Mouse (Mus musculus) retina, embryonic 14.5 days (tissue): ENCODE data around the gene Morn2.
"Not testable (repeated sequence)": the region's sequence is repeated elsewhere in the genome, so short reads cannot be mapped to it uniquely, and the experiment has no call there.

Experiments
- DNase-seq: peaks from one replicate; pipeline ENCODE4 v3.0.0-alpha.2; 2015; ENCODE audit warnings: low spot score

Morn2 gene

GRCm38 (mm10) chr17:80290074-80290657 is at the start of gene Morn2, which contains the start of gene Dhx57:
Morn2 (plus strand) TSS chr17:80290203.
Dhx57 (minus strand) TSS chr17:80290476.
- DNase-seq: peak; percentile 96

- no peak for DNase-seq
These were observed 48.4 kb upstream of the Morn2 start for GRCm38 (mm10) chr17:80241594-80241993.

DNA sequence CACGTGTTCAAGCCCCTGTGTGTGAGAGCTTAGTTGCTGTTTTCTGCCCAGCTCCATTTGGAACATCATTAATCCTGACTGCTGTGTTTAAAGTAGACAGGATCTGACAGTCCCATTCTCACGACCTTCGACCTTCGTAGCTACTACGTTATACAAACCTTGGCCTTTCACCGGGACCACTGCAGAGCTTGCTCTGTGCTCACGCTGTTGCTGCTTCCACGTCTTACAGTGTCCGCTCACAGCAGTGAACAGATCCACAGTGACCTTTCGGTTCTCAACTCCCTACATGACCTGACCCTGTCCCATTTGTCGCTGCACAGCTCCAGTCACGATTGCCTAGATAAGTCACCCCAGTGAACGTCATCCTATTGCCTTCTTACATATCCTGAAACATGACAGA is 46.9 kb upstream of the Morn2 start:
- no peak for DNase-seq

DNA sequence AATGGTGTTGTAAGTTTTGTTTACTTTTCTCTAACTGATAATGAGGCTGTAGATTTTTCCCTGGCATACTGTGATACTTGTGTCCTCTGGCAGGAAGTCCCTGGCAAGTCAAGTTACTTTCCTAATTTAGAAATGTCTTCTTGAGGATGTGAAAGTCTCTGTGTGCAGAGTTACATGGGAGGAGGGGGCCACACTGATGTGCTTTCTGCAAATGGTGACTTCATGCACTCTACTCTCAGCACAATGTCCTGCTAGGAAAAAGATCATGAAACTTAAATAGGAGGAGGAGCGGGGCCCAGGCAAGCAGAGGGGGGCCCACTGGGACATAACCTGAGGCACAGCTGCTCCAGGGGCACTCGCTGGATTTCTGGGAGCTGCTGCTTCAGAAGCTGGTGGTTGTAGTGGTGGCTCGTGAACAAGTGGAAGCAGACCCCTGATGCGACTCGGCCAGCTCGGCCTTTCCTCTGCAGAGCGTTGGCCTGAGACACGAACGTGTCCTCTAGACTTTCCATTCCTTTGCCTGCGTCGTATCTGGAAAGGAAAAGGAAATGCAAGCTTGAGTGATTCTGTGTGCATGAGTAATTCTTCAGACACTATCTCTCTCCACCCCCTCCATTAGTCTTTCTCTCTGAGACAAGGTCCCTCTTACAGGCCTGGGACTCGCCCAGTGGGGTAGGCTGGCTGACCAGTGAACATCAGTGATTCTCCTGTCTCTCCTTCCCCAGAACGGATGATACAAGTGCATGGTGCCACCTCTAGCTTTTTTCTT is 37.1 kb upstream of the Morn2 start:
- no peak for DNase-seq

- no peak for DNase-seq
These were observed 35.6 kb upstream of the Morn2 start for GRCm38 (mm10) chr17:80254421-80254820.

DNA sequence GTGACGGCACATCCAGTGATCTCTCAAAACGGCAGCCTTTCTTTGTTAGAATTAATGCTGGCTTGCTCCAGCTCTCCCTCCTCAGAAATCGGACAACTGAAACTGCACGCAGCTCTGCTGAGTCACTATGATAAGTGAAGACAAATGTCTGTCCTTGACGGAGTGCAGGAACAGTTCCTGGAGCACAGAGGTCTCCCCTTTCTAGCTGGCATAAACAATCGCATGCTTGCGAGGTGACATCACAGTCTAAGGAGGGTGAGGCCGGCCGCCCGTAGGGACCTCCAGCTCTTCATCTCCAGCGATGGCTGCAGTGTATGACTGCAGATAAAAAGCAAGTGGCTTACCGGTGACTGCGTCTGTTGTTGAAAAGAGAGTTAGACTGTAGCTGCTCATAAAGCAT is 34.8 kb upstream of the Morn2 start:
- no peak for DNase-seq

DNA sequence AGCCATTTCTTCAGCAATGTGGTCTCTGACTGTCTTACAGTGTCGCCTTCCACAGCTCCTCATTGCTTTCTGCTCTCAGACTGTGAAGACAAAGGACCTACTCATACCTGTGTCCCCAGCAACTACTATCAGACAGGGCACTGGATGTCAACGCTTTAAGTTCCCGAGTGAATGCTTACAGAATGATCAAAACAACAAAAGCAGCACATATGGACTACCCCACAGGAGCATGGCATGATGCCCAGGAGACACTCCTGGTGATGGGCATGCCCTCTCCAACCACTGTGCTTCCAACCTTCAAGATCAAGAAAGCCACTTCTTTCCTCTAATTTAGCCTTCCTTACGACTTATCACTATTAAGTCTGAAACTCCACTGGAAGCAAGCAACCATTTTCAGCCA is 22.9 kb upstream of the Morn2 start:
- DNase-seq: no peak

DNA sequence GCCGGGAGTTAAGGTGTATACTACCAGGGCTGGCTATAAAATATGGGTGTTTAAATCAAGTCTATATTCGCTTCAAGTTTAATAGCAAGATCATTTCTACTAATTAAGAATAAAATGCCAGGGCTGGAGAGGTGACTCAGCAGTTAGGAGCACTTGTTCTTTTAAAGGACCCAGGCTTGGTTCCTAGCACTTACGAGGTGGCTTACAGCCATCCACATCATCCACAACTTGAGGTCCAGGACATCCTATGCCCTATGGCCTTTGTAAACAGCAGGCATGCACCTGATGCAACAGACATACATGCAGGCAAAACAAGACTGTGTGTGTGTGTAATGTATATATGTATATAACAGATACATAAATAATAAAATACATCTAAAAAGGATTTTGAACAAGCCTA is 21.9 kb upstream of the Morn2 start:
- no peak for DNase-seq

DNA sequence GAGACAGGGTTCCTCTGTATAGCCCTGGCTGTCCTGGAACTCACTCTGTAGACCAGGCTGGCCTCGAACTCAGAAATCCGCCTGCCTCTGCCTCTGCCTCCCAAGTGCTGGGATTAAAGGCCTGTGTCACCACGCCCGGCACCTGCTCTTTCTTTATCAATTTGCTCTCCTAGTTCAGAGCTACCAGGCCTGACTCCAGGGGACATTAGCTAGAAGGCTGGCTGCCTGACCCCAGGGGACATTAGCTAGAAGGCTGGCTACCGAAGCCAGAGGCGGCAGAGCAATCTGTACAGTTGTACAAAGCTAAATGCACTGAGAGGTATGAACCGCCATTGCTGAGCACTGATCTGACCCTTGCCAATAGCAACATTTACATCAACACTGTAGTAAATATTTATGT is 19.4 kb upstream of the Morn2 start:
- not testable (repeated sequence) for DNase-seq

- no peak for DNase-seq
These were observed 11.7 kb upstream of the Morn2 start for GRCm38 (mm10) chr17:80278255-80278654.

GRCm38 (mm10) chr17:80279340-80280070 is 10.5 kb upstream of the Morn2 start:
- no peak for DNase-seq

- DNase-seq: no peak
These were observed 5.6 kb upstream of the Morn2 start for GRCm38 (mm10) chr17:80284446-80284845.

DNA sequence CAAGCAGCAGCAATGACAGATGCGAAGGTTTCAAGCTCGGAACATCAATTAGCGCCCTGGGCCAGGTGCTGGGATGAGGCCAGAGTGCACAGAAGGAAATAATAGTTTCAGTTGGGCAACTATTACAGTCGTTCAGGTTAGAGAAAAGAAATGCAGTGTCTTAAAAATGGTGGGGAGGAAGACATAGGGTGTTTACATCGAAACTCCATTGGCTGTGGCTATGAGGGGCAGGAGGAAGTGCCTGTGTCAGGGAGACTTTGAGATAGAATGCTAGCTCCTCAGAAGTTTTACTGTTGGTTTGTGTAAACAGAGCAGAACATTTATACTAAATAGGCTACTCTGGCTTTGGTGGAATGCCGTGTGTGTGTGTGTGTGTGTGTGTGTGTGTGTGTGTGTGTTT is 2.0 kb upstream of the Morn2 start:
- DNase-seq: no peak

- no peak for DNase-seq
These were observed 526 bp upstream of the Morn2 start for GRCm38 (mm10) chr17:80289280-80290073.

DNA sequence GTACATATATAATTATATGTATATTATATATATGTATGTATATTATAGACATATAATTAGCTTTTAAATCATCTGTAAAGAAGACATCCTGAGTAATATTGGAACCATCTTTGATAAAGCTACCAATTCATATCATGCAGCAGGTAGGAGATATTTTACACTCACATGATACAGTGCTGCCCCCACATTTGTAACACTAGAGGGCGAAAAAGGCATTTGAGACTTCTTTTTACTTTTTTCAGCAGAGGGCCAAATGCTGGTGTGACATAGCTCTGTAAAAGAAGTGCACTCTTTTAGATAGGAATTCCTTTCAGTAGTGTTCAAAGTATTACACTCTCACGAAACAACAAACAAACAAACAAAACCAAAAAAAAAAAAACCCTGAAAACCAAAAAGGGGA is 1.1 kb downstream of the Morn2 start:
- DNase-seq: peak; percentile 86

GRCm38 (mm10) chr17:80295258-80295657 is 5.3 kb downstream of the Morn2 start:
- no peak for DNase-seq

GRCm38 (mm10) chr17:80298844-80299243 is 8.8 kb downstream of the Morn2 start:
- DNase-seq: no peak

- DNase-seq: peak; percentile 64
These were observed 17.2 kb downstream of the Morn2 start, which contains the start of gene Arhgef33 for GRCm38 (mm10) chr17:80307251-80307650. Arhgef33 (plus strand) TSS chr17:80307407.

DNA sequence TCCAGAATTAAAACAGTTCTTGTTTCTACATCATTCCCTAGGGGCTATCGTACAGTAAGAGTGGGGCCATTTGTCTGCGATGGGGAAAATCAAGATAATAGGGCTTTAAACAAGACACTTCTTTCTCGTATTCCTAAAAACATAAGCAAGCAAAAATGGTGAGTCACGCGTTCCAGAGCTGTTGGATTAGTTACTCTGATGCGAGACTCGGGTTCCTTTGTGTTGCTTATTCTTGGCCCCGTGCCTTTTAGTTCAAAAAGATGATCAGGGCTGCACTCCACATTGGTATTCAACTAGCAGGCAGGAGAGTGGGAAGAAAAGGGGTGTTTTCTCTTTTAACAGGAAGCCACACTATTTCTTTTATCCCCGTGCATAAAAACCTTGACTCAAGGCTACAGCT is 21.8 kb downstream of the Morn2 start:
- DNase-seq: no peak

DNA sequence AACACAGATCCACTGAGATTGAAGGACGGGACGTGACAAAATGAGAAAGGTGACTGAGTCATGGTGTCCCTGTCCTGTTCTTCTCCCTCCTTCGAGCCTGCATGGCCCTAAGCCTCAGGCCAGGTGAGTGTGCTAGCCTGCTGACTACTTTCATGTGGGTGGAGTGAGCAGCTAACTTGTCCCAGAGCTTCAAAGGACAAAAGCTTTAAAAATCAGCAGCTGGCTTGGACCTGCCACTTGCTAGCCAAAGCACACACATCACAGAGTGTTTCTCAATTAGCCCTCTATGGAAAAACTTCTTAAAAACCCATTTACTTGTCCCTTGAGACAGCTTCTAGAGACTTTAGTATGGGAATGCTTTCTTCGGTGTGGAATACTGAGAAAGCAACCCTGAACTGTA is 22.4 kb downstream of the Morn2 start:
- DNase-seq: no peak

GRCm38 (mm10) chr17:80322228-80322627 is 32.2 kb downstream of the Morn2 start:
- DNase-seq: no peak

DNA sequence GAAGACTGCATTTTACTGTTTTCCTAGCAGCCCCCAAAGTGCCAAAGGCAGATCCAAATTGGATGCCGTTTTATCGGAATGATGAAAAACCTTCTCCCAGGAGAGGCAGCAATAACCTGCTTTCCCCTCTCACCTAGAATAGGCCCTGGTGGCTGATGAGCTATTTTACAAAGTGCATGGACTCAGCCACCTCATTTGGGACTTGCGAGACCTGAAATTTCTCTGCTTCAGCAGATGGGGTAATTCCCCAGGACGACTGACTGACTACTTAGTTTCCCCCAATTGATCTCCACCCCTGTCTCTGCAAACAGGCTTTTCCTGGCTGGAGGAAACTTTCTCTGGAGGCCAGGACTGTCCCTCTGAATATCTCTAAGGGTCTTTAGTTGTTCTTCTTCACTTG is 33.0 kb downstream of the Morn2 start:
- DNase-seq: no peak
